Mouse (Mus musculus) liver, postnatal 0 days (tissue): ENCODE measurements around the gene Cyb5d1.

Source experiments
- CTCF ChIP-seq: sonication (generic); IDR thresholded peaks from 2 replicates; pipeline ENCODE4 v1.5.1; 2016; ENCODE audit warnings: antibody characterized with exemption, low read depth
- EP300 ChIP-seq: IDR thresholded peaks from 2 replicates; pipeline ENCODE4 v1.6.1; 2016; ENCODE audit warnings: antibody characterized with exemption, low read depth, mild to moderate bottlenecking

- TF ChIP-seq CTCF (no peak), EP300 (no peak)
Measured at GRCm38 (mm10) chr11:69375646-69376045, 19.8 kb downstream of the Cyb5d1 start.
